Mouse (Mus musculus): ENCODE results near the gene Ggt1. TPM values are rescaled to one million over a fixed set of nuclear protein-coding genes. Genes with fewer than 3 reads are reported as not detected.

Gene Ggt1
- not detected for polyA plus RNA-seq (2014; fragmentation: Illumina TruSeq; extraction: RNeasy Lipid Tissue Mini Kit (QIAGEN cat#74804); ENCODE audit: low read depth, low replicate concordance)

GRCm38 (mm10) chr10:75561071-75561654, at the start of gene Ggt1:
Gene Ggt1 (plus strand): TSS chr10:75561604.

GRCm38 (mm10) chr10:75517073-75517757, 44.2 kb upstream of the Ggt1 start, which contains the start of gene Snrpd3:
Gene Snrpd3 (plus strand): TSS chr10:75517551.

GRCm38 (mm10) chr10:75517758-75518143, 43.7 kb upstream of the Ggt1 start, which contains the start of gene Gucd1:
Gene Gucd1 (minus strand): TSS chr10:75517972.

GRCm38 (mm10) chr10:75559676-75560548, 1.5 kb upstream of the Ggt1 start, which contains the start of gene Lrrc75b:
Gene Lrrc75b (minus strand): TSS chr10:75560330.

GRCm38 (mm10) chr10:75589129-75589528, 27.7 kb downstream of the Ggt1 start, which contains the start of gene Ggt5:
Gene Ggt5 (plus strand): TSS chr10:75589340.

Other genes starting within 250 kb of the Ggt1 start
- gene Adora2a, start 244.7 kb upstream of the Ggt1 start, polyA plus RNA-seq (2014; fragmentation: Illumina TruSeq; extraction: RNeasy Lipid Tissue Mini Kit (QIAGEN cat#74804); ENCODE audit: low read depth, low replicate concordance), result not detected
- gene Upb1, start 160.5 kb upstream of the Ggt1 start, polyA plus RNA-seq (2014; fragmentation: Illumina TruSeq; extraction: RNeasy Lipid Tissue Mini Kit (QIAGEN cat#74804); ENCODE audit: low read depth, low replicate concordance), result 0.07 TPM
- 19.3 TPM for gene Snrpd3, start 44.1 kb upstream of the Ggt1 start, polyA plus RNA-seq (2014; fragmentation: Illumina TruSeq; extraction: RNeasy Lipid Tissue Mini Kit (QIAGEN cat#74804); ENCODE audit: low read depth, low replicate concordance)
- 3.8 TPM for gene Gucd1, start 43.6 kb upstream of the Ggt1 start, polyA plus RNA-seq (2014; fragmentation: Illumina TruSeq; extraction: RNeasy Lipid Tissue Mini Kit (QIAGEN cat#74804); ENCODE audit: low read depth, low replicate concordance)
- gene Lrrc75b, start 1.3 kb upstream of the Ggt1 start, polyA plus RNA-seq (2014; fragmentation: Illumina TruSeq; extraction: RNeasy Lipid Tissue Mini Kit (QIAGEN cat#74804); ENCODE audit: low read depth, low replicate concordance), result 0.98 TPM
- gene Ggt5, start 27.7 kb downstream of the Ggt1 start, polyA plus RNA-seq (2014; fragmentation: Illumina TruSeq; extraction: RNeasy Lipid Tissue Mini Kit (QIAGEN cat#74804); ENCODE audit: low read depth, low replicate concordance), result 0.18 TPM
- 0.55 TPM for gene Susd2, start 82.4 kb downstream of the Ggt1 start, polyA plus RNA-seq (2014; fragmentation: Illumina TruSeq; extraction: RNeasy Lipid Tissue Mini Kit (QIAGEN cat#74804); ENCODE audit: low read depth, low replicate concordance)
- gene Cabin1, start 202.7 kb downstream of the Ggt1 start, polyA plus RNA-seq (2014; fragmentation: Illumina TruSeq; extraction: RNeasy Lipid Tissue Mini Kit (QIAGEN cat#74804); ENCODE audit: low read depth, low replicate concordance), result 3.8 TPM
- 13.7 TPM for gene Ddt, start 211.8 kb downstream of the Ggt1 start, polyA plus RNA-seq (2014; fragmentation: Illumina TruSeq; extraction: RNeasy Lipid Tissue Mini Kit (QIAGEN cat#74804); ENCODE audit: low read depth, low replicate concordance)
- gene Gm20441, start 219.3 kb downstream of the Ggt1 start, polyA plus RNA-seq (2014; fragmentation: Illumina TruSeq; extraction: RNeasy Lipid Tissue Mini Kit (QIAGEN cat#74804); ENCODE audit: low read depth, low replicate concordance), result not detected
- gene Gstt3, start 219.8 kb downstream of the Ggt1 start, polyA plus RNA-seq (2014; fragmentation: Illumina TruSeq; extraction: RNeasy Lipid Tissue Mini Kit (QIAGEN cat#74804); ENCODE audit: low read depth, low replicate concordance), result 16.1 TPM
- 0.70 TPM for gene Gstt1, start 237.0 kb downstream of the Ggt1 start, polyA plus RNA-seq (2014; fragmentation: Illumina TruSeq; extraction: RNeasy Lipid Tissue Mini Kit (QIAGEN cat#74804); ENCODE audit: low read depth, low replicate concordance)

Measured in testis, adult 10 weeks (tissue).